Mouse (Mus musculus): ENCODE measurements around the gene Abhd14a. TPM values are rescaled to one million over a fixed set of nuclear protein-coding genes. Genes with fewer than 3 reads are reported as not detected.

Abhd14a gene
- polyA plus RNA-seq, 1 experiment: 73.6 TPM

DNA sequence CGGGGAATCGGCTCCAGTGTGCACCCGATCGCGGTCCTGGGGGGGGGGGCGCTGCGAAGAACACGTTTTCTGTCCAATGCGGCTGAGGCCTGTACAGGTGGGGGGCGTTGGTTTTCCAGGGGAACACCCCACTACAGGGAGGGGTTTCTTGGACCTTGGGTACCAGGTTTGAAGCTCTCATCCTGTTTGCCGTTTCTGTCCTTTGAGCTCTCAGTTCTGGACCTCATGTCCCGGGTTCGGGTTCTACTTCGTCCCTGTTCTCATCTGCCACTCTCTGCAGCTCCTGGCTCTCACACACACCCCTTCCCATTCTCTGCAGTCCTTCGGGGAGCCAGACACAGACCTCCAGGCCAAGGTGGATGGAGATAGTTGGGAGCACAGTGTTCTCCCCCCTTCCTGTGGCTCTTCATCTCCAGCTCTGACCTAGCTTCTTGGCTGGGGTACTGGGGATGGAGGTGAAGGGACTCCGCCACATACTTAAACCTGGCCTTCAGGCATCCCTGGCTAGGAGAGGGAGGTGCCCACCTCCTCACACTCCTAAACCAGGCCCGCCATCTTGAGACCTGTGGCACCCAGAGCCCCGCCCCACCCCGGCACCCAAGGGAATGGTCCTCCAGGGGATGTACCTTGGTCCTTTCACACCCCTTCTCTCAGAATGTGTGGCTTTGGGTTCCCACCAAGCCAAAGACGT lies 6.7 kb upstream of the Abhd14a start:
- DNase-seq (ENCODE audit: extremely low spot score in 1 of 2, low spot score in 1 of 2): no peak

DNA sequence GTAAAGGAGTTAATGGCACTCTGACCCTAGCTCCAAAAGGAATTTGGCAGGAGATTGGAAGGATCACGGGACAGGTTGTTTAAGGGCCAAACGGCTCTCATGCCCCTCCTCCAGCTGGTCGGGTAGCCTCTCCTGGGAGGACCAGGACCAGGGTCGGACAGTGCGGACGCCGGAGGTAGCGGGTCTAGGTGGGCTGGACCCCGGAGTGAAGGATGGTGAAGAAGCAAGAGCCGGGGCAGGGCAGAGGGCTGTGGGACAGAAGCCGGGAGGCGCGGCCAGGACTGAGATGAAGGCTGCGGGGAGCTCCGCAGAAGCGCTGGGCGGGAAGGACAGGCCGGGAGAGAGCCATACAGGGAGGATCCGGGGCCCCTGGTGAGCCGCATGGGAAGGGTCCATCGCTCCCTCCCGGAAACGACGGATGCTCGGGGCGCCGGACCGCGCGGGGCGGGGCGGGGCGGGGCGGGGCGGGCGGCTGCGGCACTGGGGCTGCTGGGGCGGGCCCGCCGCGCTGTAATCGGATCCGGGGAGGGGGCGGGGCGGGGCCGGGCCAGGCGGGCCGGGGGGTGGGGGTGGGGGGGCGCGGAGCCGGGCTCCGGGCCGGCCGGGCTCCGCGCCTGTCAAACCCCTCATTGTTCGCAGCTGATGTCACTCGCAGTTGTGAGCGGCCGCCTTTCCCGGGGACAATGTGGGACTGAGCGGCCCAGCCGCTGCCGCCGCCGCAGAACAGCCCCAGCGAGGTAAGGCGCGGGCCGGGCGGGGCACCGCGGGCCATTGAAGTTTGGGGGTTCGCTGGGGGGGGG lies 6.0 kb upstream of the Abhd14a start, which contains the start of gene Pcbp4:
Gene Pcbp4 (plus strand): TSS at position 21 of the 800 bp plus-strand sequence.
- DNase-seq (ENCODE audit: extremely low spot score in 1 of 2, low spot score in 1 of 2): peak in 1 of 2 experiments; percentile 56

DNA sequence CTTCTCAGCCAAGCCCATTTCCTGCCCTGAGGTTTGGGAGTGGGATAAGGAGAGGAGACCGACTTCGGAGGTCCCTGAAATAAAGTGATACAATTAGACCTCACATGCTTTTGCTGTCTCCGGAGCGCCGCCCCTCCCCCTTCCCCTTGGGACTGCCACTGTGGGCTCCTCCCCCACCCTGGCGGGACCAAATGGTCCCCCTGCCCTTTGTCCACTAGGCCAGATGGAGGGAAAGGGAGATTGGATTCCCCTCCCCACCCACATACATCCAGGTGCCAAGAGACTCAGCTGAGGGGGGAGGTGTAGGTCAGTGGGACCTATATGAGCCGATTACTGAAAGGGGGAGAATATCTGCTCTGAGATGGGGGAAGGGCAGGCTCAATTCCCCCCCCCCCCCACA lies 5.3 kb upstream of the Abhd14a start:
- DNase-seq (ENCODE audit: extremely low spot score in 1 of 2, low spot score in 1 of 2): peak in 1 of 2 experiments; percentile 48

DNA sequence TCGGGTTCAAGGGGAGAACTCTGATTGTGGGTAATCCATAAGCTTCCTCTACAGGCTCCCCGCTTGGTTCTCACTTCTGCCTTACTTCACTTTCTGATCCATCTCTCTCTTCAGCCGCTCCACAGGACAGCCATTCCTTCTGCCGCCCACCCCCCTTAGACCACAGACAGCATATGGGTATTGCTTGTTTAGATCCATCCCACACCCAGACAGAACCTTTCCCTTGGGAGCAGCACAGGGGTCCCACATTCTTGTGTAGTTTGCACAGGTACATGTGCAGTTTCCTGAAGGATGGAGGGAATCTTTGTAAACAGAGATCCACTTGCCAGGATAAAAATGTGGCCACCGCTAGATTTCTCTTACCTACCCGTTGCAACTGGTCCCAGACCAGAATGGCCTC lies 4.9 kb upstream of the Abhd14a start:
- no peak for DNase-seq (ENCODE audit: extremely low spot score in 1 of 2, low spot score in 1 of 2)

DNA sequence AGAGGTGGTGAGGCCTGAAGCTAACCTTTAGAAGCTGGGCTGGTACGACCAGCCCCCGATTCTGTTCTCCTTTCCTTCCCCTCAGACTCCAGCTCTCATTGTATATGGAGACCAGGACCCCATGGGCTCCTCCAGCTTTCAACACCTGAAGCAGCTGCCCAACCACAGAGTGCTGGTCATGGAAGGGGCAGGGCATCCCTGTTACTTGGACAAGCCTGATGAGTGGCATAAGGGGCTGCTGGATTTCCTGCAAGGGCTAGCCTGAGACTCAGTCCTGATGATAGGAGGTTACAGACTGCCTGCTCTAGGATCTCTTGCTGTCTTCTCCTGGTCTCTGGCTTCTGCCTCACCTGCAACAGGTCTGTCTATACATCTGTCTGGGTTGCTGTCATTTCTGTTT lies 4.4 kb upstream of the Abhd14a start:
- DNase-seq (ENCODE audit: extremely low spot score in 1 of 2, low spot score in 1 of 2): no peak

DNA sequence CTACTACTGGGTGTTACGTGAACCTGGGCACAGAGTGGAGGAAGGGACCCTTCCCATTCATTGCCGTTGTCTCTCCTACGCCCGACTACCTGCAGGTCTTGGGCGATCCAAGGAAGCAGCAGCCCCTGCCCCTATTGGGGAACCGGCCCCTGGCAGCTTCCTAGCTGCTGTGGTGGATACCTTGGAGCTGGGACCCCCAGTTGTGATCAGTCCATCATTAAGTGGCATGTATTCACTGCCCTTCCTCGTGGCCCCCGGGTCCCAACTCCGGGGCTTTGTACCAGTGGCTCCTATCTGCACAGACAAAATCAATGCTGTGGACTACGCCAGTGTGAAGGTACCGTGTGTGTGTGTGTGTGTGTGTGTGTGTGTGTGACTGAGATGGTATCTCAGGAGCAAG lies 3.8 kb upstream of the Abhd14a start:
- DNase-seq (ENCODE audit: extremely low spot score in 1 of 2, low spot score in 1 of 2): no peak

DNA sequence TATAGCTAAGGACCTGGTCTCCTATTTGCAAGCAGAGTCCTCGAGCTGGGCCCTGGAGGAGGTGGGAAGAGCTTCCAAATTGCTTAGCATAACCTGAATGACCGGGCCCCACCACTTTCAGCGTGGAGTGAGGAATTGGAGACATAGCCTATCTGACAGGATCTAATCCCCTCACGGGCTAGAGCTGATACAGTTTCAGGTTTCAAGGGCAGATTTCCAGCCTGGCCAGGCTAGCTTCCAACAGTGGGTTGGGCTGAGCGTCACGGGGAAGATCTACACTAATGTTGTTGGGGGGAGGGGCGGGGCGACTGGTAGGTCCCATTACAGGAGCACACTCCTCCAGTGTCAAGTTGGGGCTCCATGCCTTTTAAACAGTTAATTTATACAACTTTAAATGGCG lies 3.2 kb upstream of the Abhd14a start:
- DNase-seq (ENCODE audit: extremely low spot score in 1 of 2, low spot score in 1 of 2): no peak

DNA sequence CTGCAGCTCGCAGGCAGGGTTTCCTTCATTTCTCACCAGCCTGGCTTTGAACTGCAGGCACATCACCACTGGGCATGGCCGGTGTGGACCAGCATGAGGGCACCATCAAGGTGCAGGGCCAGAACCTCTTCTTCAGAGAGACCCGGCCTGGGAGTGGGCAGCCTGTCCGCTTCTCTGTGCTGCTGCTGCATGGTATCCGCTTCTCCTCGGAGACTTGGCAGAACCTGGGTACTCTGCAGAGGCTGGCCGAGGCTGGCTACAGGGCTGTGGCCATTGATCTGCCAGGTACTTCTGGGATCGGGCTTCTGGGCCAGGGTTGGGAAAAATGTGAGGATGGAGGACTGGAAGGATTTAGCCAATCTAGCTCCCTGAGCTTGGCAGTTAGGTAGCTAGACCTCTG lies 2.5 kb upstream of the Abhd14a start:
- DNase-seq (ENCODE audit: extremely low spot score in 1 of 2, low spot score in 1 of 2): no peak

DNA sequence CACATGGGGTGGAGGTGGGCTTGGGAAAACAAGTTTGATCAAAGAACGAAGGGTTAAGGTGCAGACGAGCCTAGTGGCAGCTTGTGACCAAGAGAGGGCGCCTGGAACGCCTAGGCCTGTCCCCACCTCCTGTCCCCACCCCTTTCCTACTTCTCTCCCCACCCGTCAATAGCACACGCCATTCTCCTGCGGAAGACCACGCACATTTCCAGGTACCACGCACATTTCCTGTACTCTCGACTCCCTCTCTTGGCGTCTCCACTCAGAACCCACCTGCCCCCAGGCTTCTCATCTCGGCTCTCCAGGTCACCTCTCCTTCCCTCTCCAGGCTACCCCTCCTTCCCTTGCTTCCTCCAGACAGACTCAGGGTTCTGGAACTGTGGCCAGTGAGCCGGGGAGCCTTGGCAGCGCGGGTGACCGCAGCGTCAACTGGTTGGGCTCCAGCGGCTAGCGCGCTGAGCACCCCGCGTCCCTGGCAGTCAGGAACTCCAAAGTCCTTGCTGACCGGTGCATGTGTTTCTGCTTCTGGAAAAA lies 1.1 kb upstream of the Abhd14a start:
- DNase-seq (ENCODE audit: extremely low spot score in 1 of 2, low spot score in 1 of 2): peak in 1 of 2 experiments; percentile 78

DNA sequence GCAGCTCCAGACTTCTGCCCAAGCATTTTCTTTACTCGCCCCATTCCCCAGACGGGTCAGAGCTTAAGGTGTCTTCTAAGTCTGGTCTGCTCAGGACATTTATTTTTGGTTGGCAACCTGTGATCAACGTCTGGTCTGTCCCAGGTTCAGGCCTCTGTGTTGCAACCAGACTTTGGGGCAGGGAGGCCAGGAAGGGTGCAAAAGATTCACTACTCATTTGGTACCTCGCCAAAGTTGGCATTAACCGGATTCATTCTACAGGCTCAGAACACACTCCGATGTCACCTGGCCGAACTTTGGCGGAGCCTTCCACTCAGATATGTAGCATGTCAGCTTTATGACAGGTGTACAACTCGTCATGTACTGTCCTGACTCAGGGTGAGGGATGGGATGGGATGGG lies 473 bp upstream of the Abhd14a start:
- DNase-seq (ENCODE audit: extremely low spot score in 1 of 2, low spot score in 1 of 2): no peak

DNA sequence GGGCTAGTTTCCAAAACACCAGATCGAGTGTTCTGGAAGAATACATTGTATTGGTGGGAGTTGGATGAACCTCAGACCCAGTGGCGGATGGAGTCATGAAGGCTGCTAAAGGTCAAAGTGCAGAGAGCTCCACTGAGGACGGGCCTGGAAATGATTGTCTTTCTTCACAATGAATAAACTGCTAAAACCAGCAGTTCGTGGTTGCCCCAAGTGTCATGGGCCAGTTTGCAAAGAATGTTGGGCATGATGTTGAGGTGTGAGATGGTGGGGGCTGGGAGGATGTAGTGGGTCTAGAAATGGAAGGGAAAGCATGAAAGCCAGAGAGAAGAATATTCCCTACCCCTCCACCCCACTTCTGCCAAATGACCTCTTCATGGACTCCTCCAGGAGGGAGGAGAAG lies 2.6 kb downstream of the Abhd14a start:
- DNase-seq (ENCODE audit: extremely low spot score in 1 of 2, low spot score in 1 of 2): no peak

DNA sequence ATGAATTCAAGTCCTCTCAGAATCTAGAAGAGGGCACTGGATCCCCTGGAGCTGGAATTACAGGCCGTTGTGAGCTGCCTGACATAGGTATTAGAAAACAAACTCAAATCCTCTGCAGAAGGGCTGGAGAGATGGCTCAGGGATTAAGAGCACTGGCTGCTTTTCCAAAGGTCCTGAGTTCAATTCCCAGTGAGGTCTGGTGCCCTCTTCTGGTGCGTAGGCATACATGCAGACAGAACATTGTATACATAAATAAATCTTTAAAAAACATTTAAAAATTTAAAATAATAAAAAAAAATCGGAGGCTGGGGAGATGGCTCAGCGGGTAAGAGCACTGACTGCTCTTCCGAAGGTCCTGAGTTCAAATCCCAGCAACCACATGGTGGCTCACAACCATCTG lies 4.8 kb downstream of the Abhd14a start:
- no peak for DNase-seq (ENCODE audit: extremely low spot score in 1 of 2, low spot score in 1 of 2)

DNA sequence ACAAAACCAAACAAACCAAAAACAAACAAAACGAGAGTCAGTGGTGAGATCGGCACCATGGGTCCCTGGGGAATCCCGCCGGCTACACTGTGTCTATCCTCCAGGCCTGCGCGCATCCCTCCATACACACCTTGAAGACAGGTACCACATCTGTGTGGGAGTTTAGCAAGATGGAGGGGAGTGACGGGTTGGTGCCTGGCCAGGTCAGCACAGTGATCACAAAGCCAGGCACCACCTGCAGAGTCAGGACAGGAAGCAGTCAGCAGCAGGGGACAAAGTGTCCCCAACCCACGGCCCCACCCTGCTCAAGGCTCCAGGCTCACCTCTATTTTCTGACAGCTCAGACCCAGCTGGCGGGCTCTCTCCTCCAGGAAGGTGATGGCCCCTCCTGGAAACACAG lies 10.9 kb downstream of the Abhd14a start:
- DNase-seq (ENCODE audit: extremely low spot score in 1 of 2, low spot score in 1 of 2): no peak

DNA sequence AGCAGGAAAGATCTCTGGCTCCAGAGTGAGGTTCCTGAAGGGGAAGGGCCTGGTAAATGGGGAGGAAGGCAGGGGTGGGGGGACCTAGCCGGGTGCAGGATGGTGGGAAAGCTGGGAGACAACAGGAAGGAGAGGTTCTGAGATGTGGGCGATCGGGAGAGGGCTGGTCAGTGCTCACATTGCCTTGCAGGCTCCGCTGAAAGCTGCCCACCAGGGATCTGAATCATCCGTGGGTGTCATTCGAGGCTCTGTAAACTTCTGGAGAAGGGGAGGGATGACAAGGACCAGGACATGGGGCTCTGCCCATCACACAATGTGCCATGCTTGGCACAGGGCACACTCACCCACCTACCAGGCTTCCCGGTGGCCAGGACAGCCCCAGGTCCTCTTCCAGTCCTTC lies 14.1 kb downstream of the Abhd14a start:
- peak in 1 of 2 experiments; percentile 58 for DNase-seq (ENCODE audit: extremely low spot score in 1 of 2, low spot score in 1 of 2)

DNA sequence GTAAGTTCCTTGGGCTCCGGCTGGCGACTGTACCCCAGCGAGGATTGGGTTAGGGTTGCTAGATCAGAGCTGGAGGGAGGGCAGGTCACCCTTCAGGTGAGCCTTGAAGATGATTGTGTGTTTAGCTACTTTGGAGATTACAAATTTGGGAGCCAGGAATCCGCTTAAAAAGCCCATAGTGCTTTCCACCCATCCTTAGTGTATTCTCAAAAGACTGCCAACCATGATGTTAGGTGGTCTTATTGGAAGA lies 17.5 kb downstream of the Abhd14a start:
- no peak for DNase-seq (ENCODE audit: extremely low spot score in 1 of 2, low spot score in 1 of 2)

DNA sequence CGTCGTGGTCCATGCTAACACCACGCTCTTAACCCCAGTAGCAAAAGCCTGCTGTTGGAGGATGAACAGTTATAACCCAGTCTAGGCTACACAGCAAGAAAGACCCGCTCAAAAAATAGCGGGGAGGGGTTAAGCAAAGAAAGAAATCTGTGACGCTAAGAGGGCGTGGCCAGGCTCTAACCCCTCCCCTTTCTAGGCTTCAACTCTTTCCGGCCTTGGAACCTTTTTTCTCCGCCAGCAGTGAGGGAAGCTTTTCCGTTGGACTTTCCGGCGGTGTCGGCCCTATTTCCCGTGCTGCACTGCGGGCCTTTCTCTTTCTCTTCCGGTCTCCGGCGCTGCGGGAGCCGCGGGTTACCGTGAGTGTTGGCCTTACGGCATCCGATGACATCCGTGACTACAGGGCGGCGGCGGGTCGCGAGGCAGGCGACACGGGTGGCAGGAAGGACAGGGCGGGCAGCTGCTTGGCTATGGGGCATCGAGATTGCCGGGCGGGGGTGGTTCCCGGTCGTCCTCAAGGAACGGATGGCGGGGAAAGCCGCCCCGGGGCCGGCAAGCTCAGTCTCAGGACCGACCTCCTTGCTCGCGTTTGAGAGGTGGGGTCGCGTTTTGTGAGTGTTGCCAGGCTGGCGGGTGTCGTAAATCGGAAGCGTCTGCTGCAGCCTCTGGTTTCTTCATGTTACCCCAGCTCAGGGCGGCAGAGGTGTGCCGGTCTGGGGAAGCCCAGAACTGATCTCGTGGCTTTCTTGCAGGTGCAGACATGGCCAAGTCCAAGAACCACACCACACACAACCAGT lies 18.1 kb downstream of the Abhd14a start, which contains the start of gene Rpl29:
Gene Rpl29 (plus strand): TSS at position 234 of the 794 bp plus-strand sequence.
- DNase-seq (ENCODE audit: extremely low spot score in 1 of 2, low spot score in 1 of 2): peak; percentile 89 to 98

DNA sequence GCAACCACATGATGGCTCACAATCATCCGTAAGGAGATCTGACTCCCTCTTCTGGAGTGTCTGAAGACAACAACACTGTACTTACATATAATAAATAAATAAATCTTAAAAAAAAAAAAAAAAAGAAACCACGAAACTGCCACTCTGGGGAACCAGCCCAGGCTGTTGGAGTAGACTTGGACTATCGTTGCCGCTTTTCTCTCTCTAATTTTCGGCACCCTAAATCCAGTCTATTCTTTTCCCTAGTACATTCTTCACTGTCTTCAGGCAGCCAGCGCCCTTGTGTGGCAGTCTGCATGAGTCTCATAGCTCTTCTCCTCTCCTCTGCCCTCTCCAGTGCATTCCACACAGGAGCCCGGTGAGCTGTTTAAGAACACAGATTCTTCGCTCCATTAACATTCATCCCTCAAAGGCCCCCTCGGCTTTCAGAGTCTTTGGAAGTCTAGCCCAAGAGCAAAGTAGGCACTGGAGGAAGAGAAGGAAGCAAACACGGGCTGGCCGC lies 18.7 kb downstream of the Abhd14a start:
- DNase-seq (ENCODE audit: extremely low spot score in 1 of 2, low spot score in 1 of 2): no peak

DNA sequence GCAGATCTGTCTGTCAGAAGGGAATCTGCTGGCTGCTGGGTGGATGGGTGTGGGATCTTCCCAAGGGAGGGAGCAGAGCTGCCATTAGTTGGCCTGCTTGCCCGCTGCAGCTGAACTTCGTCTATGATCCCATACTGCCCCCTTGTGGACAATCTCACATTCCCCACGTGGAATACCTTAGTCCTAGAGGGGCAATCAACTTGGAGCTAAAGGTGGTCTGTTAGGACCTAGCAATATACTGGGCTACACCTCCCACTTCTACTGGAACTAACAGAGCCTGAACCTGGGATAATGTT lies 25.7 kb downstream of the Abhd14a start:
- peak; percentile 78 to 97 for DNase-seq (ENCODE audit: extremely low spot score in 1 of 2, low spot score in 1 of 2)

DNA sequence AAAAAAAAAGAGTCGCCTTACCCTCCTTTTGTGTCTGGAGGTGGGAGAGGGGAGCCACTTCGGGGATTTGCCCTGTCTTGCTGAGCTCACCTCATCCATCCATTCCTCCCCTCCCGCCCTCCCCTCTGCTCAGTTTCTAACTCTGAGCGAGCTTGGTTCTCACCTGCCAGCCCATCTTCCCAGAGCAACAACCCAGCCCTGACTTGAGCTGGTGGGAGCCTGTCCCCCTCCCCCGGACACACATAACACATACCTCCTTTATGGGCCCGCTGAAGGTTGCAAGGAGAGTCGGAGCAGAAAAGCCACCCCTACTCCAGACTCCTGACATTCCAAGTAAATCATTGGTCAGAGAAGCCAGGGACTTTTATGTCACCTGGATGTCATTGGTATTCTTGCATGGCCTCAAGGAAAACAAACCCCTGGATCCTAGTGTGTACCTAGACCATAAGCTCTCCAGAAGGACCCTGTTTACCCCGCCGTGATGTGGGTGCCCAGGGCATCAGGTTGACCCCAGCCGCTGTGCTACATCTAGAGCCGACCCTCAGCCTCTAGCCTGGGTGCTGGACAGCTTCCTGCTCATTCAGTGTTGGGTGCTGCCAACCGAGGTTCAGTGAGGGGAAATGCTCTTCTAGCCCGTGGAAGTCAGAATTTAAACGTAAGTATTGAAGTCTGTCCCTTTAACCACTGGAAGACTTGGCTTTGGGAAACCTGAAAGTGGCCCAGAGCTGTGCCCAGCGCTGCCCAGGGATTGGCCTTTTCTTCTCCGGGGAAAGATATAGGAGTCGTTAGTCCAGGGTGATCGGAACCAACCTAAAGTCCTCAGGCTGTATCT lies 26.2 kb downstream of the Abhd14a start:
- no peak for DNase-seq (ENCODE audit: extremely low spot score in 1 of 2, low spot score in 1 of 2)

DNA sequence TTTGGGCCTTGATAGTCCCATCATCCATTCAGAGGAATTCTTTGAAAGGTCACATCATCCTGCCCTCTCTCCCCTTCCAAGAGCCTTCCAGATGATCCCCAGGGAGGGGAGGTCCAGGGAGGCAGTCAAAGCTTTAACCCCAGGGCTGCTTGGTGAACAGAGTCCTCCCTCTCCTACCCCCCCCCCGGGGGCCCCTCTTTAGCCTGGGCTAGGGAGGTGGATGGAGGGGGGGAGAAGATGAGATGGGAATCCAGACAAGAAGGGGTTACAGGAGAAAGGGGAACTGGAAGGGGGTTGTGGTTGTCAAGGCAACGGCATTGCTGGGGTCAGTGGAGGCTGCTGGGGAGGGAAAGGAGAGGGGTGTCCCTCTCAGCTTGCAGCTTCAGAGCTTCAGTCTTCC lies 26.9 kb downstream of the Abhd14a start:
- no peak for DNase-seq (ENCODE audit: extremely low spot score in 1 of 2, low spot score in 1 of 2)
